Comparison of ENCODE assay signal across 41 mouse cellular contexts in genomic region chr11:98623981-98624380, GRCm38 (mm10). TPM values are rescaled to one million over a fixed set of nuclear protein-coding genes. Genes with fewer than 3 reads are reported as not detected.
"Had no signal": no experiment of that assay in that cellular context is flagged by ENCODE, and none has a peak within 500 bp of the region (broad histone marks: within the 10 kb centered on the region; RNA-seq: fewer than 3 reads in every experiment).

No protein-coding gene starts in this region.

RNA-seq across cellular contexts. Expression of gene Gm12355, which starts 1.5 kb away (rescaled TPM):
- polyA plus RNA-seq: large intestine, adult 2 months had no signal

RNA-seq across cellular contexts. Expression of gene Gsdma3, which starts 2.2 kb away (rescaled TPM):
- total RNA-seq: hematopoietic stem cell, adult 5-6 weeks; layer of hippocampus, adult 18-20 months; layer of hippocampus, adult 2 months; layer of hippocampus, postnatal 14 days; layer of hippocampus, postnatal 25 days; left cerebral cortex, adult 18-20 months had no signal
- polyA plus RNA-seq: heart, embryonic 12.5 days; heart, embryonic 13.5 days; heart, embryonic 14.5 days; heart, embryonic 15.5 days; heart, postnatal 0 days; hindbrain, embryonic 10.5 days; hindbrain, embryonic 11.5 days; hindbrain, embryonic 12.5 days; hindbrain, embryonic 13.5 days; hindbrain, embryonic 14.5 days; hindbrain, embryonic 15.5 days; hindbrain, embryonic 16.5 days; hindbrain, postnatal 0 days; inflammation-experienced regulatory T-cells, adult 6 months; intestine, embryonic 15.5 days; intestine, embryonic 16.5 days; intestine, postnatal 0 days; kidney, embryonic 14.5 days; kidney, embryonic 15.5 days; kidney, embryonic 16.5 days; kidney, postnatal 0 days; large intestine, adult 2 months had no signal

RNA-seq across cellular contexts. Expression of gene Gsdma2, which starts 22.6 kb away (rescaled TPM):
- total RNA-seq: heart, postnatal 36 days; heart, postnatal 4 days; hematopoietic stem cell, adult 5-6 weeks; hindbrain, postnatal 0 days; layer of hippocampus, adult 18-20 months; layer of hippocampus, adult 2 months; layer of hippocampus, adult 8-10 months; layer of hippocampus, postnatal 10 days; layer of hippocampus, postnatal 14 days; layer of hippocampus, postnatal 36 days; left cerebral cortex, adult 18-20 months; left cerebral cortex, adult 2 months; left cerebral cortex, adult 8-10 months had no signal
- polyA plus RNA-seq: heart, embryonic 11.5 days; heart, embryonic 12.5 days; heart, embryonic 13.5 days; heart, embryonic 14.5 days; heart, embryonic 15.5 days; heart, postnatal 0 days; hindbrain, embryonic 10.5 days; hindbrain, embryonic 11.5 days; hindbrain, embryonic 12.5 days; hindbrain, embryonic 14.5 days; hindbrain, embryonic 15.5 days; hindbrain, embryonic 16.5 days; hindbrain, postnatal 0 days; inflammation-experienced regulatory T-cells, adult 6 months; kidney, embryonic 14.5 days; kidney, embryonic 15.5 days; kidney, embryonic 16.5 days; kidney, postnatal 0 days had no signal

RNA-seq across cellular contexts. Expression of gene Lrrc3c, which starts 25.9 kb away (rescaled TPM):
- total RNA-seq: heart, adult 8-10 months; heart, postnatal 10 days; heart, postnatal 14 days; heart, postnatal 25 days; heart, postnatal 36 days; heart, postnatal 4 days; hematopoietic stem cell, adult 5-6 weeks; hindbrain, postnatal 0 days; layer of hippocampus, adult 18-20 months; layer of hippocampus, adult 2 months; layer of hippocampus, adult 8-10 months; layer of hippocampus, postnatal 10 days; layer of hippocampus, postnatal 14 days; layer of hippocampus, postnatal 25 days; layer of hippocampus, postnatal 36 days; left cerebral cortex, adult 18-20 months; left cerebral cortex, adult 2 months; left cerebral cortex, adult 8-10 months had no signal
- polyA plus RNA-seq: heart, embryonic 11.5 days; heart, embryonic 12.5 days; heart, embryonic 13.5 days; heart, embryonic 14.5 days; heart, embryonic 15.5 days; heart, embryonic 16.5 days; heart, postnatal 0 days; hindbrain, embryonic 10.5 days; hindbrain, embryonic 11.5 days; hindbrain, embryonic 12.5 days; hindbrain, embryonic 13.5 days; hindbrain, embryonic 14.5 days; hindbrain, embryonic 15.5 days; hindbrain, embryonic 16.5 days; hindbrain, postnatal 0 days; inflammation-experienced regulatory T-cells, adult 6 months; intestine, embryonic 15.5 days; intestine, embryonic 16.5 days; intestine, postnatal 0 days; kidney, embryonic 14.5 days; kidney, embryonic 15.5 days; kidney, embryonic 16.5 days; kidney, postnatal 0 days; large intestine, adult 2 months had no signal
